ENCODE assay signal across 20 mouse cellular contexts in genomic region chr3:101827220-101827715, GRCm38 (mm10). TPM values are rescaled to one million over a fixed set of nuclear protein-coding genes. Genes with fewer than 3 reads are reported as not detected.
DNase-seq lines count a peak whose midpoint lies in the region; ATAC-seq and TF ChIP-seq lines count a peak whose summit lies in the region.
"Had no signal": no experiment of that assay in that cellular context is flagged by ENCODE, and none has a peak within 500 bp of the region (broad histone marks: within the 10 kb centered on the region; RNA-seq: fewer than 3 reads in every experiment).

No protein-coding gene starts in this region.

- in situ Hi-C loops in CH12.LX (cut with MboI; ENCODE audit: low pct_ligation_motif_present, low pct_unique_long_range_greater_than_20kb, low sequenced_read_pairs) = loop anchor here (5.0 kb wide), 1 partner anchor 35 kb away; no protein-coding TSS in a partner anchor

- no peak for TF ChIP-seq EP300 in CH12.LX (IDR thresholded peaks at IDR 0.05; ENCODE audit: low read length)

- H3K79me2 ChIP-seq in CH12.LX (replicated peaks; ENCODE audit: control insufficient read depth, extremely low read depth, insufficient read depth, poor library complexity, severe bottlenecking) = no peaks in the 10 kb centered on the region

- 71% methylated on average over 6 of the region's 6 CpGs for WGBS in intestine, embryonic 14.5 days
- WGBS in thymus, adult 2 months = 26% methylated on average over 6 of the region's 6 CpGs

- ATAC-seq in intestine, embryonic 14.5 days (replicated peaks; ENCODE audit: low FRiP score, low TSS enrichment, low read depth) = peak; percentile 70
- ATAC-seq: forebrain, postnatal 0 days had no signal

- TF ChIP-seq CTCF in CH12.LX (conservative IDR thresholded peaks at IDR 0.05 in 1 of 2, IDR thresholded peaks at IDR 0.05 in 1 of 2; ENCODE audit: low read depth in 2 of 2, low read length in 2 of 2) = no peak
- TF ChIP-seq CTCF in thymus, adult 2 months (IDR thresholded peaks at IDR 0.05; ENCODE audit: borderline replicate concordance, control insufficient read depth, extremely low read depth, insufficient read depth, low read length, poor library complexity) = no peak
- TF ChIP-seq CTCF in gastrocnemius, adult 2 months (IDR thresholded peaks at IDR 0.05) = no peak

- intact Hi-C loops in heart, postnatal 14 days (cut with DNase I) = no loop called here
- intact Hi-C loops in gastrocnemius, adult 2 months (cut with DNase I) = no loop called here

- peaks cover 41 to 60% of the 10 kb centered on the region in 2 experiments for H3K4me1 ChIP-seq in CH12.LX (ENCODE audit: control insufficient read depth in 1 of 2, insufficient read depth in 2 of 2)
- H3K4me1 ChIP-seq in intestine, embryonic 14.5 days (replicated peaks; ENCODE audit: control insufficient read depth, insufficient read depth, low read length) = peaks cover 13% of the 10 kb centered on the region
- H3K4me1 ChIP-seq in thymus, adult 2 months (replicated peaks; ENCODE audit: control insufficient read depth, insufficient read depth, low read length) = peaks cover 27% of the 10 kb centered on the region
- H3K4me1 ChIP-seq: forebrain, embryonic 12.5 days; hindbrain, embryonic 13.5 days had no signal

- DNase-seq in CH12.LX (ENCODE audit: extremely low read depth) = no peak
- no peak for DNase-seq in intestine, embryonic 14.5 days (ENCODE audit: low spot score)
- DNase-seq in thymus, adult 2 months = peak; percentile 40
- DNase-seq in thymus, postnatal 25 days = peak; percentile 47
- DNase-seq in kidney, postnatal 10 days = no peak
- no peak for DNase-seq in heart, postnatal 14 days
- no peak for DNase-seq in gastrocnemius, adult 2 months
- DNase-seq: adrenal gland, adult 8-10 months; cerebellum, adult 11-12 months; cerebellum, adult 9-10 months; cerebellum, postnatal 36 days; forebrain, postnatal 0 days; gastrocnemius, postnatal 25 days; heart, postnatal 4 days had no signal

- no peak overlapping the region for H3K27ac ChIP-seq in CH12.LX (ENCODE audit: insufficient read depth, low read depth)
- no peak overlapping the region for H3K27ac ChIP-seq in intestine, embryonic 14.5 days (ENCODE audit: low read depth)
- H3K27ac ChIP-seq in thymus, adult 2 months (ENCODE audit: control insufficient read depth, insufficient read depth, low read length) = no peak overlapping the region
- H3K27ac ChIP-seq in gastrocnemius, adult 2 months = no peak overlapping the region
- H3K27ac ChIP-seq: embryonic facial prominence, embryonic 13.5 days; forebrain, embryonic 12.5 days; heart, embryonic 13.5 days; hindbrain, embryonic 13.5 days had no signal

- no peak overlapping the region for H3K9ac ChIP-seq in CH12.LX (ENCODE audit: insufficient read depth, low read depth)
- no peak overlapping the region for H3K9ac ChIP-seq in intestine, embryonic 14.5 days (ENCODE audit: low read length)
- H3K9ac ChIP-seq: embryonic facial prominence, embryonic 13.5 days; forebrain, embryonic 12.5 days; forebrain, postnatal 0 days; heart, embryonic 13.5 days; hindbrain, embryonic 13.5 days had no signal

- no peak for TF ChIP-seq RAD21 in CH12.LX (IDR thresholded peaks at IDR 0.05; ENCODE audit: low read depth, low read length)

- no peak for TF ChIP-seq POLR2A in CH12.LX (IDR thresholded peaks at IDR 0.05; ENCODE audit: low read depth, low read length)
- TF ChIP-seq POLR2A in thymus, adult 2 months (IDR thresholded peaks at IDR 0.05; ENCODE audit: control insufficient read depth, extremely low read depth, insufficient read depth, low read length, poor library complexity) = no peak

- no peaks in the 10 kb centered on the region for H3K27me3 ChIP-seq in CH12.LX (replicated peaks)
- no peaks in the 10 kb centered on the region for H3K27me3 ChIP-seq in intestine, embryonic 14.5 days (replicated peaks; ENCODE audit: control insufficient read depth, insufficient read depth, low read length)
- H3K27me3 ChIP-seq in thymus, adult 2 months (ENCODE audit: control insufficient read depth, insufficient read depth, low read length) = no peaks in the 10 kb centered on the region
- H3K27me3 ChIP-seq: embryonic facial prominence, embryonic 13.5 days; forebrain, embryonic 12.5 days; hindbrain, embryonic 13.5 days had no signal

- dilution Hi-C loops in CH12.LX (cut with MboI; ENCODE audit: extremely low pct_ligation_motif_present, extremely low pct_unique_long_range_greater_than_20kb, low sequenced_read_pairs) = no loop called here

- H3K36me3 ChIP-seq in CH12.LX (replicated peaks in 1 of 2; ENCODE audit: control insufficient read depth in 1 of 2, insufficient read depth in 1 of 2, low read length in 1 of 2) = peaks cover 0 to 16% of the 10 kb centered on the region in 2 experiments
- H3K36me3 ChIP-seq in intestine, embryonic 14.5 days (ENCODE audit: control insufficient read depth, insufficient read depth, low read length) = no peaks in the 10 kb centered on the region
- H3K36me3 ChIP-seq in thymus, adult 2 months (ENCODE audit: control insufficient read depth, insufficient read depth, low read length) = no peaks in the 10 kb centered on the region
- H3K36me3 ChIP-seq: embryonic facial prominence, embryonic 13.5 days; forebrain, embryonic 12.5 days; G1E; heart, embryonic 13.5 days; hindbrain, embryonic 13.5 days had no signal

- no peak overlapping the region for H3K4me2 ChIP-seq in CH12.LX (ENCODE audit: insufficient read depth, low read depth, poor library complexity, severe bottlenecking)
- no peak overlapping the region for H3K4me2 ChIP-seq in intestine, embryonic 14.5 days (ENCODE audit: low read length)
- H3K4me2 ChIP-seq: embryonic facial prominence, embryonic 13.5 days; forebrain, embryonic 12.5 days; heart, embryonic 13.5 days; hindbrain, embryonic 13.5 days had no signal

- no peaks in the 10 kb centered on the region for H3K9me3 ChIP-seq in CH12.LX (replicated peaks; ENCODE audit: low read length)
- H3K9me3 ChIP-seq in intestine, embryonic 14.5 days (ENCODE audit: control insufficient read depth, low read length) = no peaks in the 10 kb centered on the region
- H3K9me3 ChIP-seq: embryonic facial prominence, embryonic 13.5 days; forebrain, embryonic 12.5 days; G1E; heart, embryonic 13.5 days; hindbrain, embryonic 13.5 days had no signal

- H3K4me3 ChIP-seq in CH12.LX (replicated peaks in 1 of 3; ENCODE audit: low read depth in 2 of 3, low read length in 2 of 3, poor library complexity in 1 of 3) = no peak overlapping the region
- H3K4me3 ChIP-seq in intestine, embryonic 14.5 days (ENCODE audit: low read depth, low read length) = no peak overlapping the region
- no peak overlapping the region for H3K4me3 ChIP-seq in thymus, adult 2 months (ENCODE audit: control insufficient read depth, insufficient read depth, low read length)
- H3K4me3 ChIP-seq in gastrocnemius, adult 2 months = no peak overlapping the region
- H3K4me3 ChIP-seq: embryonic facial prominence, embryonic 13.5 days; forebrain, embryonic 12.5 days; heart, embryonic 13.5 days; hindbrain, embryonic 13.5 days had no signal

TF ChIP-seq in CH12.LX, 34 proteins besides CTCF, POLR2A, EP300 and RAD21:
- TF ChIP-seq MAX (IDR thresholded peaks at IDR 0.05; ENCODE audit: low read length) (no peak), JUND (conservative IDR thresholded peaks at IDR 0.05; ENCODE audit: low read depth, low read length) (no peak), BHLHE40 (IDR thresholded peaks at IDR 0.05; ENCODE audit: low read depth, low read length) (peak; percentile 59)

RNA-seq across cellular contexts. Expression of gene Mab21l3, which starts 21.5 kb away (rescaled TPM):
- total RNA-seq in CH12.LX (2012; rRNA removed) = 2.0 and 2.8 TPM in 2 replicates
- total RNA-seq in CH12.LX (2014; rRNA removed) = 3.4 and 3.5 TPM in 2 replicates
- 1.9 and 2.1 TPM in 2 replicates for polyA plus RNA-seq in CH12.LX (2012; ENCODE audit: insufficient read length, low read depth)
- 3.2 TPM in 2 replicates for polyA plus RNA-seq in intestine, embryonic 14.5 days (2014; fragmentation: Nextera tagmentation; extraction: Ambion mirVana)
- polyA plus RNA-seq in thymus, adult 2 months (2012; rRNA removed) = 3.6 and 4.0 TPM in 2 replicates
- total RNA-seq in heart, postnatal 14 days (2021) = not detected
- not detected for total RNA-seq in gastrocnemius, adult 2 months (2021)
- total RNA-seq: forebrain, postnatal 0 days; gastrocnemius, adult 18-20 months; gastrocnemius, postnatal 25 days had no signal
- polyA plus RNA-seq: G1E had no signal

Comparison
In these comparisons a context has a peak if more than half of its experiments do, and no peak if none do; other contexts are left out.
1. DNase-seq: peak in thymus, adult 2 months (single experiment) and thymus, postnatal 25 days (single experiment); none in CH12.LX (single experiment), intestine, embryonic 14.5 days (single experiment), kidney, postnatal 10 days (single experiment), heart, postnatal 14 days (0 of 2) and gastrocnemius, adult 2 months (single experiment).